Mouse (Mus musculus) embryonic facial prominence, embryonic 13.5 days (tissue): ENCODE measurements at regions not wholly inside any gene's neighbourhood (a gene's known extent, or its start where the extent isn't known, plus 50 kb on each side); places are given as distances from the start of the nearest gene placed in this dataset. TPM values are rescaled to one million over a fixed set of nuclear protein-coding genes. Genes with fewer than 3 reads are reported as not detected.

Experiments
- ATAC-seq: fragments of 200-750 bp; cut with Nextera tagmentation; 2 replicates; pipeline ENCODE4 v1.8.0; 2017; ENCODE audit warnings: low read depth; ENCODE audit not compliant: insufficient number of reproducible peaks, insufficient read depth, low FRiP score, low TSS enrichment
- H3K27ac ChIP-seq: fragments of 300-500 bp; sonication (generic); 2 replicates; pipeline ENCODE4 v1.5.1; 2015; ENCODE audit warnings: moderate library complexity, mild to moderate bottlenecking, inconsistent platforms
- H3K27me3 ChIP-seq: fragments of 300-500 bp; sonication (generic); 2 replicates; pipeline ENCODE4 v1.6.1; 2015; ENCODE audit warnings: mild to moderate bottlenecking, inconsistent platforms
- H3K36me3 ChIP-seq: fragments of 300-500 bp; sonication (generic); 2 replicates; pipeline ENCODE4 v1.6.1; 2015; ENCODE audit warnings: mild to moderate bottlenecking, inconsistent platforms
- H3K4me1 ChIP-seq: fragments of 300-500 bp; sonication (generic); 2 replicates; pipeline ENCODE4 v1.6.1; 2015; ENCODE audit warnings: inconsistent platforms
- H3K4me2 ChIP-seq: fragments of 300-500 bp; sonication (generic); 2 replicates; pipeline ENCODE4 v1.6.1; 2015; ENCODE audit warnings: moderate library complexity, mild to moderate bottlenecking, inconsistent platforms
- H3K4me3 ChIP-seq: fragments of 300-500 bp; sonication (generic); 2 replicates; pipeline ENCODE4 v1.5.1; 2015; ENCODE audit warnings: mild to moderate bottlenecking, inconsistent platforms
- H3K9ac ChIP-seq: fragments of 300-500 bp; sonication (generic); 2 replicates; pipeline ENCODE4 v1.6.1; 2015; ENCODE audit warnings: mild to moderate bottlenecking, inconsistent platforms
- H3K9me3 ChIP-seq: fragments of 300-500 bp; sonication (generic); 2 replicates; pipeline ENCODE4 v1.6.1; 2016; ENCODE audit warnings: inconsistent platforms
- WGBS: fragments of 180-500 bp; shearing (Covaris S2); methylation state at CpG from one replicate; pipeline ENCODE4 v1.1.7; 2015; ENCODE audit warnings: mixed read lengths; 5-methylcytosine and 5-hydroxymethylcytosine counted together
- microRNA-seq: library from miRNA; unstranded; fragments of <30 nt; microRNA quantifications from one replicate; pipeline ENCODE4, GENCODE M21; 2016

DNA sequence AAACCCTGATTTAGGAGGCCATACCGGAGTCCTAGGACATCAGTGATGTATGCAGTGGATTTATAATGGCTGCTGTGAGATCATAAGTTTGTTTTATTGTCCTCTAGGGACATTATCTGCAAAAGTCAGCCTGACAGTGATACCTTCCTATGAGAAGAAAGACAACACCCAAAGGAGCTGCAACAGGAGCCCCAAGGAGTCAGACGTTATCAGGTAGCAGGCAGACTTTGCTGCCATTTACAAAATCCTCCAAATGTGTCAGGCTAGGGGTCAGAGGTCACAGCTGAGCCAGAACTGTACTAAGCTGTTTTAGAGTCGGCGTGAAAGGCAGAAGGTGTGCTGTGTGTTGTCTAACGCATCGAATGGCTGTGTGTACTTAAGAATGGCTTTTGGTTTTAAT is 65.4 kb upstream of the Kif2a start:
- 63% methylated on average over 6 of the region's 6 CpGs for WGBS
- Histone ChIP-seq H3K36me3 (no peaks in the 10 kb centered on the region), H3K4me3 (no peak overlapping the region)

GRCm38 (mm10) chr13:107078085-107078484 is 56.2 kb upstream of the Kif2a start:
- no peaks in the 10 kb centered on the region for H3K36me3 ChIP-seq
- H3K27ac ChIP-seq = no peak overlapping the region
- H3K9ac ChIP-seq = no peak overlapping the region
- H3K27me3 ChIP-seq = no peaks in the 10 kb centered on the region
- 88% methylated on average over 1 of the region's 1 CpGs for WGBS
- H3K4me2 ChIP-seq = no peak overlapping the region
- H3K9me3 ChIP-seq = no peaks in the 10 kb centered on the region
- H3K4me1 ChIP-seq = peaks cover 6% of the 10 kb centered on the region
- no peak overlapping the region for H3K4me3 ChIP-seq
- ATAC-seq = no peak

More for the DNA sequence above, 65.4 kb upstream of the Kif2a start:
- Histone ChIP-seq H3K27ac (no peak overlapping the region), H3K4me1 (no peaks in the 10 kb centered on the region), H3K9ac (no peak overlapping the region), H3K27me3 (no peaks in the 10 kb centered on the region), H3K4me2 (no peak overlapping the region), H3K9me3 (no peaks in the 10 kb centered on the region)
- ATAC-seq = no peak

DNA sequence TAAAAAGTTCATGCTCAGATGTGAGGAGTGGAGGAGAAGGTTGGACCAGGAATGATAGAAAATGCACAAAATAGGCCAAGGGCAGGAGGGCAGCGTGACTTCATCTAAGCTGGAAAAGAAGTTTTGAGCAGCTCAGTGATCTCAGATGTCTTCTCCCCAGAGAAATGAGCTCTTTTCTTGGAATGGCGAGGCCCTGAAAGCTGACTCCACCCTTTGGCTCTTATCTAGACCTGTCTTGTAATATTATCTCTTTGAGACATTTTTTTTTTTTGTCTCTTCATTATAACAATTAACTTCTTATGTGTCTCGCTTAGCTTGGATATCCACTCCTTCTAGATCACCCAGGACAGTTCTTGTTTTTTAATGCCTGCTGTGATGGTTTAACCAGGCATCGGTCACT is 53.0 kb upstream of the Kif2a start:
- Histone ChIP-seq H3K9ac (no peak overlapping the region), H3K36me3 (no peaks in the 10 kb centered on the region), H3K4me2 (no peak overlapping the region), H3K4me3 (no peak overlapping the region), H3K27ac (no peak overlapping the region), H3K9me3 (no peaks in the 10 kb centered on the region), H3K4me1 (peaks cover 14% of the 10 kb centered on the region), H3K27me3 (no peaks in the 10 kb centered on the region)
- ATAC-seq = no peak
- 65% methylated on average over 4 of the region's 4 CpGs for WGBS

GRCm38 (mm10) chr13:107073039-107073620 is 51.2 kb upstream of the Kif2a start:
- WGBS = 2% methylated on average over 14 of the region's 14 CpGs
- Histone ChIP-seq H3K9ac (peak overlapping the region; percentile 64), H3K27ac (no peak overlapping the region), H3K9me3 (no peaks in the 10 kb centered on the region), H3K27me3 (no peaks in the 10 kb centered on the region), H3K4me1 (peaks cover 14% of the 10 kb centered on the region), H3K4me3 (peak overlapping the region; percentile 34), H3K36me3 (no peaks in the 10 kb centered on the region), H3K4me2 (peak overlapping the region; percentile 63)
- no peak; the same call in 1 of the 2 replicates for ATAC-seq

DNA sequence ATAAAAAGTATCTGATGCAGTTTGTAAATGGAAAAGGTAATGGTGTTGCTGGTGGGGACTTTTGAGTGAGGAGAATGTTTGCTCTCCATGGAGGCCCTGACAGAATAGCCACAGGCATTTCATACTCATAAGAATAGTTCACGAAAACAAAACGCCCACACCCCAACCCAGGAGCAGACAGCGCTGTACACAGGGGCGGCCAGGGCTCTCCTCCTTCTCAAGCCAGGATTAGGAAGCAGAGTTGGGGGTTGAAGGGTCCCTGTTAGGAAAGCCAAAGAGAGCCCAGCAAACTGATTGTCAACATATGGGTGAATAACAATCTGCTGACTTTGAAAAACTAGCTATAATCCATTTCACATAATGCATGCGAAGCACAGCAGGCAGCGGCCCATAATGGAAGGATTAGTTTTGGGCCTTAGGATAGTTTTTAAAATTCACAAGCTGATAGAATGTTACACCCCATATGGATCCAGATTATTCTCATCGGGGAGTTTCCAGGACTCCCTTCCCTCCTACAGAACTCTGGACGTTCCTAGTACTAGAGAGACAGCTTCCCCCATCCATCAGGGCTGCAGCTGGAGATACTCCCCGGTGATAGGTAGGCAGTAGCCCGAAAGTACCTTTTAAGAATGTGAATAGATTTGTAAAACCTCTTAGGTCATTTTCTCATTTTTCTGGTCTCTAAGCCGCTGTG is 50.6 kb upstream of the Kif2a start:
- no peak for ATAC-seq
- H3K4me1 ChIP-seq = peaks cover 14% of the 10 kb centered on the region
- H3K9ac ChIP-seq = peak overlapping the region; percentile 64
- peak overlapping the region; percentile 63 for H3K4me2 ChIP-seq
- H3K36me3 ChIP-seq = no peaks in the 10 kb centered on the region
- no peaks in the 10 kb centered on the region for H3K9me3 ChIP-seq
- peak overlapping the region; percentile 5; the same call in 1 of the 2 replicates for H3K27ac ChIP-seq
- no peaks in the 10 kb centered on the region for H3K27me3 ChIP-seq
- 16% methylated on average over 11 of the region's 11 CpGs for WGBS
- peak overlapping the region; percentile 34 for H3K4me3 ChIP-seq

Small RNA genes in the stretch of these regions (microRNA-seq; reads per million reads assigned to microRNA genes)
- gene Gm22118 = not detected
